Mouse (Mus musculus): ENCODE measurements around the gene Tcirg1. TPM values are rescaled to one million over a fixed set of nuclear protein-coding genes. Genes with fewer than 3 reads are reported as not detected.

The Tcirg1 gene
- polyA plus RNA-seq, 2 experiments = 15.4 to 47.1 TPM

DNA sequence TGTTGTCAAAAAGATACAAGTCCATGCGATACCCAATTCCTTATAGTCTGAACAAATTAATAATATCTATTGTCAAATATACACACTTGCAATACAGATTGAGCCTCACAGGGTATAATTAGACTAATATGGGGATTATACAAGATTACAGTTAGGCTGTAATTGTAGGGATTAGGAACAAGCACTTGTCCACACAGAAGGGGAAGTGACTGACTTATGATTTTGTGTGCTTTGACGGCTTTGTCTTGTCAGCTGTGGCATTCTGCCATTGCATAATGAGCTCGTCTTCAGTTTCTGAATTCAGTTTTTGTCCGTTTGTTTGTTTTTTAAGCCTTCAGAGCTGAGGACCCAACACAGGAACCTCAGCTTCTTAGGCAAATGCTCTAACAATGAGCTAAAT, 24.7 kb downstream of the Tcirg1 start:
- TF ChIP-seq CTCF (IDR thresholded peaks at IDR 0.05; ENCODE audit: low read depth) (no peak), EP300 (IDR thresholded peaks at IDR 0.05; ENCODE audit: low read depth) (no peak)
- Histone ChIP-seq H3K9me3 (ENCODE audit: control insufficient read depth, low read length) (no peaks in the 10 kb centered on the region), H3K4me3 (ENCODE audit: insufficient read depth in 1 of 2, low read depth in 2 of 2, low read length in 2 of 2) (no peak overlapping the region), H3K4me2 (ENCODE audit: low read depth) (no peak overlapping the region), H3K27ac (no peak overlapping the region), H3K9ac (replicated peaks) (no peak overlapping the region), H3K36me3 (replicated peaks; ENCODE audit: control insufficient read depth, insufficient read depth, low read depth) (no peaks in the 10 kb centered on the region), H3K27me3 (ENCODE audit: control insufficient read depth, insufficient read depth, low read length) (no peaks in the 10 kb centered on the region), H3K4me1 (replicated peaks; ENCODE audit: control insufficient read depth in 2 of 2, insufficient read depth in 2 of 2, low read length in 1 of 2) (no peaks in the 10 kb centered on the region; a peak in 1 of 4 replicates)
- ATAC-seq (ENCODE audit: insufficient read depth) = no peak
- WGBS (ENCODE audit: insufficient replicate concordance) = 60% methylated on average over 4 of the region's 4 CpGs
- DNase-seq (ENCODE audit: low read depth in 3 of 3, low spot score in 3 of 3) = no peak

DNA sequence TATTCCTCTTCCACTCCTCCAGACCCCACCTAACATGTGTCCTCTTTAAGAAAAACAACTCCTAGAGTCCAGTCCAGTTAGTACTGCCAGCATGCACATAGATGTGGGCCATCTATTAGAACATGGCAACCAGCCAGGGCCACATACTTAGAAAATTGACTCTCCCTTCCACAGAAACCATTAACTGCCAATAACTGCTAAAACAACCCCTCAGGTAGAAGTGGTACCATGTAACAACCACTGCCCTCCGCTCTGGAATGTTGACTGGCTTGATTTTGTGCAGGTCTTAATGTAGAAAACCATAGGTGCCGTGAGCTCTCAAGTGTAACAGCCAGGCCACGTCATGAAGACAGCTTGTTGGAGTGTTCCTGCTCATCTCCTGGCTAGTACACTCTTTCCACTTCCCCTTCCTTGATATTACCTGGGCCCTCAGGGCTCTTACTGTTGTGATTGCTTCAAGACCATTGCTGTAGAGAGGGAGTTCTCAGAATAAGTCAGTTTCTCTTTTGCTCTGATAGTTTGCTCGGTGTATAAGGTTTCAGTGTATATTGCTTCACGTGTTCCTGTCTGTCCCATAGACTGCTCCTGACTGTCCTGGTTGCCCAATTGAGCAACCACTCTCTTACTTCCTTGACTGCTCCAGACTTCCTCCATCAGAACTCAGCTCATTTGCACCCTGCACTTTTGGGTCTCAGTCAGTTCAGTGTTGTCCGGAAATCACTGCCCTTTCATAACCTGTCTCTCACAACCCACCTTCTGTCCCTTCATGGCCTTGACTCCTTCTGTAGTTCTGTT, 26.7 kb downstream of the Tcirg1 start:
- Histone ChIP-seq H3K36me3 (replicated peaks; ENCODE audit: control insufficient read depth, insufficient read depth, low read depth) (no peaks in the 10 kb centered on the region), H3K4me2 (ENCODE audit: low read depth) (no peak overlapping the region), H3K4me3 (ENCODE audit: insufficient read depth in 1 of 2, low read depth in 2 of 2, low read length in 2 of 2) (no peak overlapping the region), H3K27me3 (ENCODE audit: control insufficient read depth, insufficient read depth, low read length) (no peaks in the 10 kb centered on the region), H3K4me1 (replicated peaks; ENCODE audit: control insufficient read depth in 2 of 2, insufficient read depth in 2 of 2, low read length in 1 of 2) (no peaks in the 10 kb centered on the region; a peak in 1 of 4 replicates), H3K9ac (replicated peaks) (no peak overlapping the region), H3K27ac (no peak overlapping the region), H3K9me3 (ENCODE audit: control insufficient read depth, low read length) (no peaks in the 10 kb centered on the region)
- WGBS (ENCODE audit: insufficient replicate concordance) = 75% methylated on average over 6 of the region's 6 CpGs
- no peak for TF ChIP-seq CTCF (IDR thresholded peaks at IDR 0.05; ENCODE audit: low read depth)
- no peak for TF ChIP-seq EP300 (IDR thresholded peaks at IDR 0.05; ENCODE audit: low read depth)
- ATAC-seq (ENCODE audit: insufficient read depth) (no peak), DNase-seq (ENCODE audit: low read depth in 3 of 3, low spot score in 3 of 3) (no peak)

DNA sequence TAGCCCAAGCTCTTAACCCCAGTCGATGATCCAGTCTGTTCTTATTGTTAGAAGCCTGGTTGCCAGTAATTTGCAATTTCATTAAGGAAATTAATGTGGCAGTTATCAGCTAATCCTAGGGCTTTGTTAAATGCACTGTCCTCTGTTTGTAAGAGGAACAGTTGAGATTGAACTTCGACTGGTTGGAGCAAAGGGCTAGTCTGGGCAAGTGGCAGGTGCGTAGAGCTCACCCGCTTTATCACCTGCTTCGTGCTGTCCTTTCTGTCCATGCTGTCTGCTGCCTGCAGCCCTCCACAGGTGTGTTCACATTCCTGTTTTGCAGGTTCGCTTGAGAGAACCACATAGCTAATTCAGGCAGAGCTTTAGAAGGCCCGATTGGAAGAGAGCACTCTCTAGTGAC, 31.9 kb downstream of the Tcirg1 start:
- no peaks in the 10 kb centered on the region for H3K9me3 ChIP-seq (ENCODE audit: control insufficient read depth, low read length)
- ATAC-seq (ENCODE audit: insufficient read depth) (no peak), DNase-seq (ENCODE audit: low read depth in 3 of 3, low spot score in 3 of 3) (no peak)
- H3K4me3 ChIP-seq (ENCODE audit: insufficient read depth in 1 of 2, low read depth in 2 of 2, low read length in 2 of 2) = no peak overlapping the region
- 71% methylated on average over 7 of the region's 7 CpGs for WGBS (ENCODE audit: insufficient replicate concordance)
- no peaks in the 10 kb centered on the region for H3K36me3 ChIP-seq (replicated peaks; ENCODE audit: control insufficient read depth, insufficient read depth, low read depth)
- H3K27me3 ChIP-seq (ENCODE audit: control insufficient read depth, insufficient read depth, low read length) = no peaks in the 10 kb centered on the region
- no peak overlapping the region for H3K27ac ChIP-seq
- no peak overlapping the region for H3K9ac ChIP-seq (replicated peaks)
- H3K4me2 ChIP-seq (ENCODE audit: low read depth) = no peak overlapping the region
- TF ChIP-seq CTCF (IDR thresholded peaks at IDR 0.05; ENCODE audit: low read depth) = no peak
- no peak for TF ChIP-seq EP300 (IDR thresholded peaks at IDR 0.05; ENCODE audit: low read depth)
- H3K4me1 ChIP-seq (replicated peaks; ENCODE audit: control insufficient read depth in 2 of 2, insufficient read depth in 2 of 2, low read length in 1 of 2) = no peaks in the 10 kb centered on the region; a peak in 1 of 4 replicates

DNA sequence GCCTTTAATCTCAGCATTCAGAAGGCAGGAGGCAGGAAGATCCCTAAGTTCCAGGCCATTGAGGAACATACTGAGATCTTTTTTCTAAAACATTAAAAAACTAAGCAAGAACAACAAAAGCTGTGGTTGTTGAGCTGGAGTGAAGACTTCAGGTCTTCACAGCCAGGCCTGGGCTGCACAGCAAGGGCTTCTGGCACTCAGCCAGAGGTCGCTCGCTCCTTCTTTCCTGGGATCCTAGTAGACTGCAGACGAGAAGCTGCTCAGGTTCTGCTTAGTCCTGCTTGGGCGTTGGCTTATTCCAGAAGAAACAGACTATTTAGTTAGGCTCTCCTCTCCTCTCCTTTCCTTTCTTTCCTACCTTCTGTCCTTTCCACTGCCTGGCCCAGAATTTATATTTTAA, 34.6 kb downstream of the Tcirg1 start:
- WGBS (ENCODE audit: insufficient replicate concordance) = 62% methylated on average over 4 of the region's 4 CpGs
- ATAC-seq (ENCODE audit: insufficient read depth) (no peak), DNase-seq (ENCODE audit: low read depth in 3 of 3, low spot score in 3 of 3) (no peak)

DNA sequence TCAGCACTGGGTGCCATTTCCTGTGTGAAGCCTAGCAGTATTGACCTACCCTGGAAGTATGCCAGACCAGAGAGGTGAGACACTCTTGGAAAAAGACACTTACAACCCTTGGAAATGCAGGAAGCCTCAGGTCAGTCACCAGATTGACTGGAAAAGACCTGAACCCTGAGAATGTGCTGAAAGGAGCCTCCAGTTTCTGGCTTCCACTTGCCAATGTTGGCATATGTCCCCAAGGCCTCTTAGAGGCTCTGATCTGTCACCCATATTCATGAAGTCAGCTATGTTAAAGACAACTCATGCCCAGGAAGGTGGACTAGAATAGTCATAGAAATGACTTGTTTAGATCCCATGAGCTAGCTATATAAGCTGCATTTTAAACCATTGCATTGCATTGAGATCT, 35.5 kb downstream of the Tcirg1 start:
- Histone ChIP-seq H3K4me3 (ENCODE audit: insufficient read depth in 1 of 2, low read depth in 2 of 2, low read length in 2 of 2) (no peak overlapping the region), H3K27ac (no peak overlapping the region), H3K9ac (replicated peaks) (no peak overlapping the region), H3K36me3 (replicated peaks; ENCODE audit: control insufficient read depth, insufficient read depth, low read depth) (no peaks in the 10 kb centered on the region), H3K4me1 (replicated peaks; ENCODE audit: control insufficient read depth in 2 of 2, insufficient read depth in 2 of 2, low read length in 1 of 2) (no peaks in the 10 kb centered on the region), H3K9me3 (ENCODE audit: control insufficient read depth, low read length) (no peaks in the 10 kb centered on the region), H3K27me3 (ENCODE audit: control insufficient read depth, insufficient read depth, low read length) (no peaks in the 10 kb centered on the region), H3K4me2 (ENCODE audit: low read depth) (no peak overlapping the region)
- TF ChIP-seq CTCF (IDR thresholded peaks at IDR 0.05; ENCODE audit: low read depth) = no peak
- no peak for TF ChIP-seq EP300 (IDR thresholded peaks at IDR 0.05; ENCODE audit: low read depth)
- DNase-seq (ENCODE audit: low read depth in 3 of 3, low spot score in 3 of 3) (no peak), ATAC-seq (ENCODE audit: insufficient read depth) (no peak)

More for the DNA sequence above, 34.6 kb downstream of the Tcirg1 start:
- no peak for TF ChIP-seq CTCF (IDR thresholded peaks at IDR 0.05; ENCODE audit: low read depth)
- no peak for TF ChIP-seq EP300 (IDR thresholded peaks at IDR 0.05; ENCODE audit: low read depth)
- Histone ChIP-seq H3K27me3 (ENCODE audit: control insufficient read depth, insufficient read depth, low read length) (no peaks in the 10 kb centered on the region), H3K4me2 (ENCODE audit: low read depth) (no peak overlapping the region), H3K4me1 (replicated peaks; ENCODE audit: control insufficient read depth in 2 of 2, insufficient read depth in 2 of 2, low read length in 1 of 2) (no peaks in the 10 kb centered on the region), H3K4me3 (ENCODE audit: insufficient read depth in 1 of 2, low read depth in 2 of 2, low read length in 2 of 2) (no peak overlapping the region), H3K9ac (replicated peaks) (no peak overlapping the region), H3K36me3 (replicated peaks; ENCODE audit: control insufficient read depth, insufficient read depth, low read depth) (no peaks in the 10 kb centered on the region), H3K9me3 (ENCODE audit: control insufficient read depth, low read length) (no peaks in the 10 kb centered on the region), H3K27ac (no peak overlapping the region)

Measured in liver, embryonic 14.5 days (tissue).